Mouse (Mus musculus) hindbrain, postnatal 0 days (tissue): ENCODE data around the gene Cypt1. TPM values are rescaled to one million over a fixed set of nuclear protein-coding genes. Genes with fewer than 3 reads are reported as not detected.

Experiments used
- ATAC-seq: fragments of 200-750 bp; cut with Nextera tagmentation; 2 replicates; pipeline ENCODE4 v1.8.0; 2017; ENCODE audit warnings: mild to moderate bottlenecking, moderate TSS enrichment, moderate library complexity
- DNase-seq: peaks from one replicate; pipeline ENCODE4 v3.0.0-alpha.2; 2015; ENCODE audit warnings: low spot score
- H3K27ac ChIP-seq: fragments of 300-500 bp; sonication (generic); 2 replicates; pipeline ENCODE4 v1.5.1; 2014; ENCODE audit warnings: mild to moderate bottlenecking
- H3K27me3 ChIP-seq: fragments of 300-500 bp; sonication (generic); 2 replicates; pipeline ENCODE4 v1.6.1; 2014; ENCODE audit warnings: low read length, mixed read lengths; ENCODE audit not compliant: insufficient read depth
- H3K36me3 ChIP-seq: fragments of 300-500 bp; sonication (generic); 2 replicates; pipeline ENCODE4 v1.6.1; 2014; ENCODE audit warnings: low read length, mixed read lengths; ENCODE audit not compliant: insufficient read depth
- H3K4me1 ChIP-seq: fragments of 300-500 bp; sonication (generic); 2 replicates; pipeline ENCODE4 v1.6.1; 2014; ENCODE audit warnings: antibody characterized with exemption, low read length, mixed read lengths; ENCODE audit not compliant: insufficient read depth
- H3K4me2 ChIP-seq: fragments of 300-500 bp; sonication (generic); 2 replicates; pipeline ENCODE4 v1.6.1; 2014; ENCODE audit warnings: low read depth, mild to moderate bottlenecking, low read length, moderate library complexity, mixed read lengths
- H3K4me3 ChIP-seq: fragments of 300-500 bp; sonication (generic); 2 replicates; pipeline ENCODE4 v1.5.1; 2014; ENCODE audit warnings: low read length
- H3K9ac ChIP-seq: fragments of 300-500 bp; sonication (generic); replicated peaks from 2 replicates; pipeline ENCODE4 v1.6.1; 2014; ENCODE audit warnings: mild to moderate bottlenecking, low read length, moderate library complexity, mixed read lengths
- H3K9me3 ChIP-seq: fragments of 300-500 bp; sonication (generic); 2 replicates; pipeline ENCODE4 v1.6.1; 2016; ENCODE audit warnings: low read length, mixed read lengths
- CTCF ChIP-seq: IDR thresholded peaks from 2 replicates; pipeline ENCODE4 v1.5.1; 2016; ENCODE audit warnings: antibody characterized with exemption, control low read depth, low read depth
- WGBS: fragments of 180-500 bp; shearing (Covaris S2); extraction: QIAGEN DNeasy Blood & Tissue Kit; methylation state at CpG from one replicate; pipeline ENCODE4 v1.1.7; 2014; 5-methylcytosine and 5-hydroxymethylcytosine counted together
- polyA plus RNA-seq: library from polyadenylated mRNA; unstranded; fragments of >200 nt; fragmentation: Nextera tagmentation; extraction: Ambion mirVana; gene quantifications from 2 replicates; pipeline ENCODE4 v1.2.1, GENCODE M21; 2015
- total RNA-seq: library from RNA; depleted of rRNA; stranded (reverse); fragments of >200 nt; gene quantifications from 2 replicates; pipeline ENCODE4 v1.2.3, GENCODE M21; 2014; rRNA removed

Cypt1 gene
- total RNA-seq = not detected in 2 replicates
- not detected in 2 replicates for polyA plus RNA-seq

DNA sequence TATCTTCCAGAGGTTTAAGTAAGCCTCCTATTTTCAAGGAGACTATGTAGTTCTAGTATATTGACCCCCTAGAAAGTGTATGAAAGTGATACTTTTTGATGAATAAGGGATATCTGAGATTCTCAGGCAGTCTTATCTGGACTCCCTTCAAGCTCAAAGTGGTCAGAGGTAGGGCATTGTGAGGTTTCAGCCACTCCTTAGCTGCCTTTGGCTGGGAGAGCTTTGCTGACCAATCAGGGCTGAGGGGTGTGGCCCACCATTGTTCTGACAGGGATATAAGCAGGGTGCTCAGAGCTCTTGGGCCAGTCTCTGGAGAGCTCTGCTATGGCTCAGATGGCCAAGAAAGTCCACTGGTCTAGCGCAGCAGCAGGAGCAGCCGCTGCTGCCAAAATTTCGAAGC is at the start of gene Cypt1:
Gene Cypt1, plus strand, starts transcription at position 301 of the 400 bp plus-strand sequence.
- 90% methylated on average over 3 of the region's 3 CpGs for WGBS
- ATAC-seq (no peak), DNase-seq (no peak)
- Histone ChIP-seq H3K27ac (no peak within 1 kb of the TSS), H3K27me3 (no peaks in the 10 kb centered on the region), H3K36me3 (no peaks in the 10 kb centered on the region), H3K4me2 (no peak within 1 kb of the TSS), H3K9ac (no peak within 1 kb of the TSS), H3K4me3 (no peak within 1 kb of the TSS), H3K4me1 (no peaks in the 10 kb centered on the region), H3K9me3 (no peaks in the 10 kb centered on the region)
- TF ChIP-seq CTCF = no peak

- TF ChIP-seq CTCF = no peak
- Histone ChIP-seq H3K27ac (no peak overlapping the region), H3K4me1 (no peaks in the 10 kb centered on the region), H3K36me3 (no peaks in the 10 kb centered on the region), H3K9me3 (no peaks in the 10 kb centered on the region), H3K4me3 (no peak overlapping the region), H3K27me3 (no peaks in the 10 kb centered on the region), H3K4me2 (no peak overlapping the region), H3K9ac (no peak overlapping the region)
- ATAC-seq = no peak
- DNase-seq = no peak
These were observed 24.1 kb downstream of the Cypt1 start for GRCm38 (mm10) chrX:16546806-16547205.

DNA sequence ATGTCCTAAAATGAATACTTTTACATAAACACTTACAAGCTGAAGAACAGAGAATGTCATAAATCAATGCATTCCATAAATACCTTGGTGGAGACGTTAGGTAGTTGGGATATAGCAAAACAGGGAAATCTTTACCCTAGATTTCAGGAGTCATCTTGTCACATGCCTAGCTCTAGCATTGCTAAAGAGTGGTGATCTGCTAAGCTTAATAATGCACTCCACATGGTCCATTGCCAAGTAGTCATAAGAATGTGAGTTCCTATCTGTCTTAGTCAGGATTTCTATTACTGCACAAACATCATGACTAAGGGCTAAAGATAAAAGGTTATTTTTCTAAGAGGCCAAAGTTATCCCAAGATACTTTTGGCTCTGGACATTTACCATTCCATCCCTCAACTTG is 34.4 kb downstream of the Cypt1 start:
- H3K4me3 ChIP-seq = no peak overlapping the region
- no peak overlapping the region for H3K4me2 ChIP-seq
- no peaks in the 10 kb centered on the region for H3K36me3 ChIP-seq
- no peak for ATAC-seq
- no peak overlapping the region for H3K27ac ChIP-seq
- no peak for TF ChIP-seq CTCF
- no peak overlapping the region for H3K9ac ChIP-seq
- WGBS = 59% methylated on average over 1 of the region's 1 CpGs
- no peaks in the 10 kb centered on the region for H3K9me3 ChIP-seq
- no peaks in the 10 kb centered on the region for H3K27me3 ChIP-seq
- no peaks in the 10 kb centered on the region for H3K4me1 ChIP-seq
- no peak for DNase-seq

DNA sequence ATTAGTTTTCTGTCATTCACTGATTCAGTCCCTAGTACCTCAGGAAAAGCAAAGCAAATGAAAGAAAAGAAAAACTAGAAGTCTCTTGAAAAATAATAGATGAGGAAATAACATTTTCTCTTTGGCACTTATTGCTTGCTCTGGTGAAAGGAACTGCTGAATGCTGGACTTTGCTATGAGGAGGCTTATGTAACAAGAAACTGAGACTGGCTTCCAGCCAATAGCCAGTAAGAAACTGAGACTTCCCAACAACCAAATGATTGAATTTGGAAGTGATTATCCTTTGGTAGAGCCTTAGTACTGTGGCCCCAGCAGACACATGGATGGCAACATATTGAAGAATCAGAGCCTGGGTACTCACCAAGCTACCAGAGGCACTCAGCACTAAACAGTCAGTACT is 35.8 kb downstream of the Cypt1 start:
- no peak for DNase-seq
- H3K27ac ChIP-seq = no peak overlapping the region
- H3K4me2 ChIP-seq = no peak overlapping the region
- no peaks in the 10 kb centered on the region for H3K27me3 ChIP-seq
- H3K4me1 ChIP-seq = no peaks in the 10 kb centered on the region
- ATAC-seq = no peak
- H3K9ac ChIP-seq = no peak overlapping the region
- no peaks in the 10 kb centered on the region for H3K9me3 ChIP-seq
- H3K4me3 ChIP-seq = no peak overlapping the region
- H3K36me3 ChIP-seq = no peaks in the 10 kb centered on the region
- no peak for TF ChIP-seq CTCF

Other genes starting within 250 kb of the Cypt1 start
- gene Maoa, start 96.8 kb downstream of the Cypt1 start, total RNA-seq = 20.3 and 23.0 TPM in 2 replicates
- 30.6 and 30.8 TPM in 2 replicates for gene Maoa, start 96.8 kb downstream of the Cypt1 start, polyA plus RNA-seq